Mouse (Mus musculus) brain, embryonic 14.5 days (tissue): ENCODE data around the gene Fzd1. TPM values are rescaled to one million over a fixed set of nuclear protein-coding genes. Genes with fewer than 3 reads are reported as not detected.
A peak's percentile ranks its signal among the peaks of the same experiment; 100 is the strongest.

Experiments
- DNase-seq: peaks from one replicate; pipeline ENCODE4 v3.0.0-alpha.2; 2011; ENCODE audit warnings: low read depth
- CTCF ChIP-seq: fragments of 200-500 bp; IDR thresholded peaks from 2 replicates; pipeline ENCODE4 v1.5.1; 2012; ENCODE audit warnings: inconsistent platforms, mild to moderate bottlenecking, moderate library complexity, borderline replicate concordance; ENCODE audit not compliant: insufficient read depth, insufficient read length; ENCODE audit errors: extremely low read depth
- POLR2A ChIP-seq: fragments of 200-500 bp; IDR thresholded peaks from 2 replicates; pipeline ENCODE4 v1.6.1; 2012; ENCODE audit warnings: mild to moderate bottlenecking, inconsistent platforms, borderline replicate concordance; ENCODE audit not compliant: poor library complexity, insufficient read depth, insufficient read length, severe bottlenecking; ENCODE audit errors: extremely low read depth
- polyA plus RNA-seq: library from polyadenylated mRNA; depleted of rRNA; stranded (reverse); fragments of >200 nt; gene quantifications from 2 replicates; pipeline ENCODE4 v1.2.3, GENCODE M21; 2012; rRNA removed

Fzd1 gene
- polyA plus RNA-seq, result 52.8 and 55.7 TPM in 2 replicates

GRCm38 (mm10) chr5:4757902-4758301 is at the start of gene Fzd1:
Gene Fzd1, minus strand, starts transcription at chr5:4758035.
- DNase-seq, result peak; percentile 99
- TF ChIP-seq POLR2A (no peak; the same call in 1 of the 2 replicates), CTCF (no peak)

GRCm38 (mm10) chr5:4805228-4805627 is 47.4 kb upstream of the Fzd1 start:
- TF ChIP-seq POLR2A (no peak), CTCF (no peak)
- DNase-seq, result no peak

GRCm38 (mm10) chr5:4803708-4804107 is 45.9 kb upstream of the Fzd1 start:
- no peak for TF ChIP-seq POLR2A
- no peak for TF ChIP-seq CTCF
- DNase-seq, result no peak

- DNase-seq, result peak; percentile 21
- TF ChIP-seq CTCF (no peak), POLR2A (no peak)
Observed at GRCm38 (mm10) chr5:4801971-4802370, 44.1 kb upstream of the Fzd1 start.

GRCm38 (mm10) chr5:4801096-4801850 is 43.4 kb upstream of the Fzd1 start:
- DNase-seq, result peak; percentile 75
- TF ChIP-seq POLR2A (no peak), CTCF (no peak)

GRCm38 (mm10) chr5:4791219-4791618 is 33.4 kb upstream of the Fzd1 start:
- no peak for DNase-seq
- no peak for TF ChIP-seq CTCF
- TF ChIP-seq POLR2A, result no peak

GRCm38 (mm10) chr5:4790265-4790664 is 32.4 kb upstream of the Fzd1 start:
- no peak for TF ChIP-seq POLR2A
- TF ChIP-seq CTCF, result no peak
- peak; percentile 42 for DNase-seq

GRCm38 (mm10) chr5:4788484-4788883 is 30.6 kb upstream of the Fzd1 start:
- TF ChIP-seq POLR2A (no peak), CTCF (no peak)
- DNase-seq, result no peak

- DNase-seq, result no peak
- TF ChIP-seq POLR2A (no peak), CTCF (no peak)
Observed at GRCm38 (mm10) chr5:4786816-4787215, 29.0 kb upstream of the Fzd1 start.

- no peak for TF ChIP-seq CTCF
- TF ChIP-seq POLR2A, result no peak
- peak; percentile 42 for DNase-seq
Observed at GRCm38 (mm10) chr5:4778274-4778673, 20.4 kb upstream of the Fzd1 start.

GRCm38 (mm10) chr5:4776495-4776894 is 18.7 kb upstream of the Fzd1 start:
- no peak for DNase-seq
- TF ChIP-seq POLR2A (no peak), CTCF (no peak)

GRCm38 (mm10) chr5:4773090-4773772 is 15.4 kb upstream of the Fzd1 start:
- peak; percentile 76 for DNase-seq
- TF ChIP-seq POLR2A (no peak), CTCF (no peak)

- TF ChIP-seq CTCF, result no peak
- TF ChIP-seq POLR2A, result no peak
Observed at GRCm38 (mm10) chr5:4770609-4771008, 12.8 kb upstream of the Fzd1 start.

More at GRCm38 (mm10) chr5:4770609-4771008, 12.8 kb upstream of the Fzd1 start:
- DNase-seq, result no peak
